Mouse (Mus musculus) ES-E14 (cell line): ENCODE data around the gene Zfp648.

Experiments used
- HCFC1 ChIP-seq: IDR thresholded peaks from 2 replicates; pipeline ENCODE4 v1.6.1; 2012; ENCODE audit warnings: low read length, inconsistent platforms, borderline replicate concordance; ENCODE audit not compliant: insufficient read depth
- MAFK ChIP-seq: IDR thresholded peaks from 2 replicates; pipeline ENCODE4 v1.6.1; 2014; ENCODE audit warnings: mild to moderate bottlenecking, low read depth, low read length, inconsistent platforms; ENCODE audit not compliant: insufficient read depth
- ZC3H11A ChIP-seq: IDR thresholded peaks from 2 replicates; pipeline ENCODE4 v1.6.1; 2012; ENCODE audit warnings: low read depth, mild to moderate bottlenecking, inconsistent platforms, low read length, borderline replicate concordance

DNA sequence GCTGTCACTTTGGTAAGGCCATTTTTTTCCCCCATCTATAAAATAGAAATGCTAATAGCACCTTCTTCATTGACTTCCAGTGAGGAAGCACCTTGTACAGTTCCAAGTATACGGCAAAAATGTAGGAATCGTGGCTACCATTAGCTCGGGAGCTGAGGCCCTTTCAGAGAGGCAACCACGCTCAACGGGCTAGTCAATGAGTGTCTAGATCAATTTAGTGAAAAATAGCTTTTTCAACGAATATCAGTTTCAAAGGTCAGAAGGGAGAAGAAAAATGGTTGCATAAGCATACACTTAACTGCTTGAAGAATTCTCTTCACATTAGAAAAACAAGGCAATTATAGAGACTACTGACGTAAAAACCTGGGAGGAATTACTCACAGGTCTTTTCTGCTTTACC is 47.2 kb upstream of the Zfp648 start:
- no peak for TF ChIP-seq ZC3H11A
- TF ChIP-seq MAFK = no peak
- TF ChIP-seq HCFC1 = no peak
